Mouse (Mus musculus) MEL (cell line): ENCODE measurements at regions not wholly inside any gene's neighbourhood (a gene's known extent, or its start where the extent isn't known, plus 50 kb on each side); places are given as distances from the start of the nearest gene placed in this dataset.

Source experiments
- E2F4 ChIP-seq: IDR thresholded peaks from 2 replicates; pipeline ENCODE4 v1.6.1; 2011; ENCODE audit warnings: low read depth, low read length, improper control_type of control experiment, borderline replicate concordance
- MAZ ChIP-seq: IDR thresholded peaks from 2 replicates; pipeline ENCODE4 v1.6.1; 2012; ENCODE audit warnings: low read depth, mild to moderate bottlenecking, inconsistent platforms, low read length, improper control_type of control experiment
- NRF1 ChIP-seq: IDR thresholded peaks from 2 replicates; pipeline ENCODE4 v1.6.1; 2014; ENCODE audit warnings: low read depth, mild to moderate bottlenecking, inconsistent platforms, low read length, improper control_type of control experiment, moderate library complexity; ENCODE audit not compliant: poor library complexity, insufficient read depth, severe bottlenecking

GRCm38 (mm10) chr12:12508487-12509125, 246.7 kb downstream of the Fam49a start:
- no peak for TF ChIP-seq MAZ
- no peak for TF ChIP-seq E2F4
- TF ChIP-seq NRF1: no peak
